Mouse (Mus musculus) spleen, postnatal 14 days (tissue): ENCODE results near the gene Clasp1.

Experiments
- DNase-seq, 2 experiments: peaks; one replicate each; pipeline ENCODE4 v3.0.0; 2021 to 2022; ENCODE audit warnings: low spot score in 2 of 2

The Clasp1 gene

GRCm38 (mm10) chr1:118658716-118659115, 269.9 kb downstream of the Clasp1 start:
- no peak for DNase-seq

- DNase-seq = no peak
Measured at GRCm38 (mm10) chr1:118660880-118661465, 272.1 kb downstream of the Clasp1 start.
